Mouse (Mus musculus): ENCODE measurements around the gene F5. TPM values are rescaled to one million over a fixed set of nuclear protein-coding genes. Genes with fewer than 3 reads are reported as not detected.

The F5 gene
- polyA plus RNA-seq, 1 experiment from 2014 or later = 28.2 TPM

DNA sequence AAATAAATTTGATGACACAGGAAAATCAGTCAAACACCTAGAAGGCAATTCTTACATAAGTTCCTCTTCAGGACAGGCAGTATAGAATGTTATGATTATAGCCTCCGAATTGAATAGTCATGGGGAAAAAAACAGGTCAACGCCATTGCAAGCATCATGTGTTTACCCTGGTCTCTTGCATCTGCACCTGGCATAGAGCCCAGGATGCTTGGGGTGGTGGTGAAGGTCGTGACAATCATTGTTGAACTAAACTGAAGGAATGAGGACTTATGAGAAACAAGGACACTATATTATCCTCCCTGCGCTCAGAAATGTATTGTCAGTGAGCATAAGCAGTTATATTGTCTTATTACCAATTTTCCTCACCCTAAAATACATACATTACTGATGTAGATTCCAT, 17.2 kb downstream of the F5 start:
- no peaks in the 10 kb centered on the region for H3K27me3 ChIP-seq (ENCODE audit: insufficient read depth, low read length)
- no peak for TF ChIP-seq EP300 (IDR thresholded peaks at IDR 0.05; ENCODE audit: low read depth)
- TF ChIP-seq CTCF (IDR thresholded peaks at IDR 0.05; ENCODE audit: low read depth) = no peak
- no peaks in the 10 kb centered on the region for H3K9me3 ChIP-seq (ENCODE audit: low read length)
- WGBS (ENCODE audit: insufficient replicate concordance) = 50% methylated on average over 4 of the region's 4 CpGs
- H3K4me1 ChIP-seq (ENCODE audit: insufficient read depth) = peaks cover 8% of the 10 kb centered on the region; the same call in 1 of the 2 replicates
- ATAC-seq (peak; percentile 74), DNase-seq (peak; percentile 70)
- H3K36me3 ChIP-seq (replicated peaks; ENCODE audit: insufficient read depth, low read length) = 0 out of 2 replicates have a peak, but pooled peaks cover 2% of the 10 kb centered on the region
- no peak overlapping the region for H3K4me2 ChIP-seq (ENCODE audit: low read depth, low read length)
- peak overlapping the region; percentile 48; the same call in 1 of the 2 replicates for H3K27ac ChIP-seq (ENCODE audit: low read depth)
- no peak overlapping the region for H3K9ac ChIP-seq (replicated peaks)
- no peak overlapping the region for H3K4me3 ChIP-seq (ENCODE audit: low read depth, low read length)

DNA sequence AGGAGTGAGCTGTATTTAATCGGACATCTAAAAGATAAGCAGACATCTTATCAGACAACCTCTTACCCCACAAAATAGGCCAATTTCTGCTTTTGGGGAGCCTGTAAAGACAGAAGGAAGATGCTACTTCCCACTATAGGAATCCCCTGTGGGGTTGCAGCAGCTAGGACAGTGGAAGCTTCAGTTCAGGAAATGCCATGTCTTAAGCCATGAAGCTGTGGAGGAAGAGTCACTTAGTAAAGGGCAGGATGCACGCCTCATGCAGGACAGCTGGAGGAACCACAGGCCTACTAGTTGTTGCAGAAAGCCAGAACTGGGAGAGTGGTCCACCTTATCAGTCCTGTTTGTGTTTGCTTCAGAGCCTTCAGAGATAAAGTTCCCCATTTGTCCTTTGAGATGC, 18.8 kb downstream of the F5 start:
- Histone ChIP-seq H3K27ac (ENCODE audit: low read depth) (no peak overlapping the region), H3K4me3 (ENCODE audit: low read depth, low read length) (no peak overlapping the region), H3K4me2 (ENCODE audit: low read depth, low read length) (no peak overlapping the region), H3K36me3 (replicated peaks; ENCODE audit: insufficient read depth, low read length) (peaks cover 2% of the 10 kb centered on the region), H3K4me1 (ENCODE audit: insufficient read depth) (peaks cover 8% of the 10 kb centered on the region; the same call in 1 of the 2 replicates), H3K9me3 (ENCODE audit: low read length) (no peaks in the 10 kb centered on the region), H3K9ac (replicated peaks) (no peak overlapping the region), H3K27me3 (ENCODE audit: insufficient read depth, low read length) (no peaks in the 10 kb centered on the region)
- no peak for DNase-seq
- TF ChIP-seq CTCF (IDR thresholded peaks at IDR 0.05; ENCODE audit: low read depth) = no peak
- TF ChIP-seq EP300 (IDR thresholded peaks at IDR 0.05; ENCODE audit: low read depth) = no peak
- no peak for ATAC-seq
- WGBS (ENCODE audit: insufficient replicate concordance) = 44% methylated on average over 2 of the region's 2 CpGs

DNA sequence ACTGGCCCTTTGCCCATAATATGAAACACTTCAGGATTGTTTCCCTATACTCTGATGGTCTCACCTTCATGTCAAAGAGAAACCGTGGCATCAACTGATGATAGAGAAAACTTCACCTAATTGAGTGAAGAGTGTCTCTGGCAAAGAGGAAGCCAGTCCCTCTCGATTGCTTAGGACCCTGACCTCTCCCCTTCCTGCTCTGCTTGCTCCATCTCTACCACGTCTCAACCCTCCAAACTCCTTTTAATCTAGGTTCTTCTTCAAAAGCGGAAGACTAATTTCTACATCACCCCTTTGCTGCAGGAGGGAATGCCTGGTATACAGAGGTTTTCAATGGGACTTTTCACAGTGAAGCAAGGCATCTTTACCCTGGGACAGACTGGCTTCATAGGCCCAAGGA, 21.5 kb downstream of the F5 start:
- no peak for ATAC-seq
- Histone ChIP-seq H3K9ac (replicated peaks) (no peak overlapping the region), H3K36me3 (replicated peaks; ENCODE audit: insufficient read depth, low read length) (peaks cover 10% of the 10 kb centered on the region), H3K4me3 (ENCODE audit: low read depth, low read length) (no peak overlapping the region), H3K4me1 (ENCODE audit: insufficient read depth) (peaks cover 6% of the 10 kb centered on the region; the same call in 1 of the 2 replicates), H3K27ac (ENCODE audit: low read depth) (no peak overlapping the region), H3K9me3 (ENCODE audit: low read length) (no peaks in the 10 kb centered on the region), H3K4me2 (ENCODE audit: low read depth, low read length) (no peak overlapping the region; the same call in 1 of the 2 replicates), H3K27me3 (ENCODE audit: insufficient read depth, low read length) (no peaks in the 10 kb centered on the region)
- no peak for TF ChIP-seq CTCF (IDR thresholded peaks at IDR 0.05; ENCODE audit: low read depth)
- no peak for TF ChIP-seq EP300 (IDR thresholded peaks at IDR 0.05; ENCODE audit: low read depth)
- WGBS (ENCODE audit: insufficient replicate concordance) = 59% methylated on average over 4 of the region's 4 CpGs
- no peak for DNase-seq

DNA sequence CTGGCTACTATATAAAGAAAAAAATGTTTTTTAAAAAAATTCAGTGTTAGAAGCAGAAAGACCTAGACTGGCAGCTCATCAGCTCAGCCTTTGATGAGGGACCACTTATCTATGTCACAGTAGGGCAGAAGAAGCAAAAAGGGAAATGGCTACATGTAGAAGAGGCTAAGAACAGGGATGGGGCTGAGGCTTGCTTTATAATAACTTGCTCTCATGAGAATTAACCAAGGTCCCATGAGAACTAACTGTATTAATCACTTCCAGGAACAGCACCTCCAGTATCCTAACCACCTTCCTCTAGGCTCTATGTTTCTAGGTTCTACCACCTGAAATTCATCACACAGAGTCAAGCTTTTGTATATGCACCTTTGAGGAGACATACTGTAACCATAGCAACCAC, 25.2 kb downstream of the F5 start:
- Histone ChIP-seq H3K27me3 (ENCODE audit: insufficient read depth, low read length) (no peaks in the 10 kb centered on the region), H3K27ac (ENCODE audit: low read depth) (no peak overlapping the region), H3K36me3 (replicated peaks; ENCODE audit: insufficient read depth, low read length) (peaks cover 14% of the 10 kb centered on the region), H3K4me3 (ENCODE audit: low read depth, low read length) (no peak overlapping the region), H3K4me2 (ENCODE audit: low read depth, low read length) (no peak overlapping the region), H3K4me1 (ENCODE audit: insufficient read depth) (no peaks in the 10 kb centered on the region), H3K9ac (replicated peaks) (no peak overlapping the region), H3K9me3 (ENCODE audit: low read length) (no peaks in the 10 kb centered on the region)
- DNase-seq = no peak
- no peak for ATAC-seq
- no peak for TF ChIP-seq CTCF (IDR thresholded peaks at IDR 0.05; ENCODE audit: low read depth)
- no peak for TF ChIP-seq EP300 (IDR thresholded peaks at IDR 0.05; ENCODE audit: low read depth)

DNA sequence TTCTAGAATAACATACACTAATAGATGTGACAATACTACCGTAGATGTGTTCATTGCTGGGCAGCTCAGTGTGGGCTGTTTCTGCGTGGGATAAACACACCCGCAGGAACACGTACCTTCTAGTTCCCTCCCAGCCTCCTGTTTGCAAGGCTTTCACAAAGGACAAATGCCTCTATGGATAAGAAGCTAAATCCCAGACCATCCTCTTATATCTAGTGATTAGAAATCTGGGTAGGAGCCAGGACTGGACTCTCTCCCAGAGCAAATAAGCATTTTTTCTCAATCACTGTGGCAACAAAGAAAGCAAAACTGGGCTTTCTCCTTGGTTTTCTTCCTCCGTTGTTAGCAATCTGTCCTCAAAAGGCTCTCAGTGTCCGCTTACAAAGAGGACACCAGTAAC, 26.8 kb downstream of the F5 start:
- Histone ChIP-seq H3K4me1 (ENCODE audit: insufficient read depth) (no peaks in the 10 kb centered on the region), H3K4me2 (ENCODE audit: low read depth, low read length) (no peak overlapping the region), H3K36me3 (replicated peaks; ENCODE audit: insufficient read depth, low read length) (peaks cover 12% of the 10 kb centered on the region), H3K27ac (ENCODE audit: low read depth) (no peak overlapping the region), H3K9me3 (ENCODE audit: low read length) (no peaks in the 10 kb centered on the region), H3K9ac (replicated peaks) (no peak overlapping the region), H3K4me3 (ENCODE audit: low read depth, low read length) (no peak overlapping the region), H3K27me3 (ENCODE audit: insufficient read depth, low read length) (no peaks in the 10 kb centered on the region)
- TF ChIP-seq CTCF (IDR thresholded peaks at IDR 0.05; ENCODE audit: low read depth) = no peak
- no peak for TF ChIP-seq EP300 (IDR thresholded peaks at IDR 0.05; ENCODE audit: low read depth)
- DNase-seq (no peak), ATAC-seq (no peak)
- 75% methylated on average over 6 of the region's 6 CpGs for WGBS (ENCODE audit: insufficient replicate concordance)

DNA sequence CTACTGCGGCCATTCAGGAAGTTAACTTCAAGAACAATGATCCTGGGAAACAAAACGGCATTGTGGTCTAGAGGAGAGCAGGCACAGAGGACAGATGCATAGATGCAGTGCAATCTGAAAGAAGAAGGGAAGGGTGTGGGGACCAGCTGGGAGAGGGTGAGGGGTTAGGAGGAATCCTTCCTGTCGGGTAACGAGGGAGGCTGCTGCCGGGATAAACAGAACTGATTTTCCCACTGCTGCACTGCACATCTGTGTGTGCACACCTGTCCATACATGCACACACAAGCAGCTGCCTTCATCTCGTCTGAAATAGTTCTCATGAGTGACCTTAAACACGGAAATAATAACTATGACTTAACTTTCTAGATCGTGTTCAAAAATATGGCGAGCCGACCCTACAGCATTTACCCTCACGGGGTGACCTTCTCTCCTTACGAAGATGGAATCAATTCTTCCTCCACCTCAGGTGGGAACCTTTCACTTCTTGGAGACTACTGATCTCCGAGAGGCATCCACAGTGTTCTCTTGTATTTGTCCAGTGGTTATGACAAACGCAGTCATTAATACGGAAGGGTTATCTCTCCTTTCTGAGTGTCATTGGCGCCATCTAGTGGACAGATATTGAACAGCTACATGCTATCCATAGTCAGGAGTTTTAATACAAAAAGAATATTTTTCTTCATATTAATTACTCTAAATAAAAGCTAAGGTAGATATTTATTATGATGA, 32.7 kb downstream of the F5 start:
- DNase-seq = peak; percentile 70
- H3K27me3 ChIP-seq (ENCODE audit: insufficient read depth, low read length) = no peaks in the 10 kb centered on the region
- peak; percentile 90 for TF ChIP-seq CTCF (IDR thresholded peaks at IDR 0.05; ENCODE audit: low read depth)
- TF ChIP-seq EP300 (IDR thresholded peaks at IDR 0.05; ENCODE audit: low read depth) = no peak
- no peak overlapping the region for H3K4me3 ChIP-seq (ENCODE audit: low read depth, low read length)
- H3K9me3 ChIP-seq (ENCODE audit: low read length) = no peaks in the 10 kb centered on the region
- H3K9ac ChIP-seq (replicated peaks) = no peak overlapping the region
- peak; percentile 68; the same call in 1 of the 2 replicates for ATAC-seq
- H3K27ac ChIP-seq (ENCODE audit: low read depth) = no peak overlapping the region
- H3K4me2 ChIP-seq (ENCODE audit: low read depth, low read length) = 0 out of 2 replicates have a peak overlapping the region, but pooled peaks have one; percentile 22
- H3K36me3 ChIP-seq (replicated peaks; ENCODE audit: insufficient read depth, low read length) = peaks cover 11% of the 10 kb centered on the region; the same call in 1 of the 2 replicates
- WGBS (ENCODE audit: insufficient replicate concordance) = 47% methylated on average over 16 of the region's 16 CpGs
- no peaks in the 10 kb centered on the region for H3K4me1 ChIP-seq (ENCODE audit: insufficient read depth)
